Mouse (Mus musculus) CH12.LX (cell line): ENCODE measurements around the gene Hba-a2. TPM values are rescaled to one million over a fixed set of nuclear protein-coding genes. Genes with fewer than 3 reads are reported as not detected.
A peak's percentile ranks its signal among the peaks of the same experiment; 100 is the strongest.

Experiments used
- DNase-seq: peaks from one replicate; pipeline ENCODE4 v3.0.0-alpha.2; 2013; ENCODE audit errors: extremely low read depth
- H3K27ac ChIP-seq: 2 replicates; pipeline ENCODE4 v1.5.1; 2012; ENCODE audit warnings: low read depth, mild to moderate bottlenecking, control low read depth, moderate library complexity; ENCODE audit not compliant: insufficient read depth
- H3K27me3 ChIP-seq: replicated peaks from 2 replicates; pipeline ENCODE3; 2012; ENCODE audit warnings: inconsistent platforms
- H3K36me3 ChIP-seq, 2 experiments: replicated peaks in 1 of 2; 2 replicates each; pipeline versions ENCODE3 to v1.6.1; 2012; ENCODE audit warnings: inconsistent platforms in 1 of 2, low read length in 1 of 2, mild to moderate bottlenecking in 1 of 2, mixed read lengths in 1 of 2, moderate library complexity in 1 of 2; ENCODE audit not compliant: control insufficient read depth in 1 of 2, insufficient read depth in 1 of 2
- H3K4me1 ChIP-seq, 2 experiments: 2 replicates each; pipeline ENCODE4 v1.6.1; 2012; ENCODE audit warnings: inconsistent platforms in 1 of 2, moderate library complexity in 1 of 2; ENCODE audit not compliant: insufficient read depth in 2 of 2, control insufficient read depth in 1 of 2
- H3K4me2 ChIP-seq: 2 replicates; pipeline ENCODE4 v1.6.1; 2012; ENCODE audit warnings: low read depth, mild to moderate bottlenecking, control low read depth; ENCODE audit not compliant: poor library complexity, insufficient read depth, severe bottlenecking
- H3K4me3 ChIP-seq, 3 experiments: fragments of 150-350 bp in 1 of 3; sonication (generic) in 1 of 3; replicated peaks in 1 of 3; 2 replicates each; pipeline versions ENCODE3 to v1.5.1; 2011 to 2012; ENCODE audit warnings: low read depth in 2 of 3, low read length in 2 of 3, mild to moderate bottlenecking in 2 of 3, moderate library complexity in 2 of 3, control low read depth in 1 of 3, improper control_type of control experiment in 1 of 3, inconsistent platforms in 1 of 3, mixed read lengths in 1 of 3; ENCODE audit not compliant: poor library complexity in 1 of 3
- H3K79me2 ChIP-seq: replicated peaks from 2 replicates; pipeline ENCODE4 v1.6.1; 2012; ENCODE audit warnings: mild to moderate bottlenecking, moderate library complexity; ENCODE audit not compliant: control insufficient read depth, poor library complexity, insufficient read depth, severe bottlenecking; ENCODE audit errors: extremely low read depth
- H3K9ac ChIP-seq: 2 replicates; pipeline ENCODE4 v1.6.1; 2012; ENCODE audit warnings: low read depth, mild to moderate bottlenecking, control low read depth, moderate library complexity; ENCODE audit not compliant: insufficient read depth
- H3K9me3 ChIP-seq: replicated peaks from 2 replicates; pipeline ENCODE3; 2012; ENCODE audit warnings: low read length, inconsistent platforms, mixed read lengths
- BHLHE40 ChIP-seq: IDR thresholded peaks from 2 replicates; pipeline ENCODE4 v1.6.1; 2011; ENCODE audit warnings: mild to moderate bottlenecking, low read depth, low read length, improper control_type of control experiment
- CTCF ChIP-seq, 2 experiments: IDR thresholded peaks in 1 of 2; conservative IDR thresholded peaks in 1 of 2; 2 replicates each; pipeline ENCODE4 v1.5.1; 2011 to 2012; ENCODE audit warnings: low read depth in 2 of 2, low read length in 2 of 2, improper control_type of control experiment in 1 of 2, inconsistent platforms in 1 of 2, mild to moderate bottlenecking in 1 of 2, moderate library complexity in 1 of 2
- ELF1 ChIP-seq: IDR thresholded peaks from 2 replicates; pipeline ENCODE4 v1.6.1; 2014; ENCODE audit warnings: low read depth, mild to moderate bottlenecking, inconsistent platforms, low read length, improper control_type of control experiment
- EP300 ChIP-seq: IDR thresholded peaks from 2 replicates; pipeline ENCODE4 v1.6.1; 2011; ENCODE audit warnings: low read length, improper control_type of control experiment
- ETS1 ChIP-seq: conservative IDR thresholded peaks from 2 replicates; pipeline ENCODE4 v1.6.1; 2012; ENCODE audit warnings: low read depth, mild to moderate bottlenecking, inconsistent platforms, low read length, improper control_type of control experiment, moderate library complexity
- GABPA ChIP-seq: IDR thresholded peaks from 2 replicates; pipeline ENCODE4 v1.6.1; 2012; ENCODE audit warnings: low read depth, low read length, improper control_type of control experiment, inconsistent platforms; ENCODE audit not compliant: insufficient replicate concordance
- HCFC1 ChIP-seq: IDR thresholded peaks from 2 replicates; pipeline ENCODE4 v1.6.1; 2012; ENCODE audit warnings: low read depth, mild to moderate bottlenecking, inconsistent platforms, low read length, improper control_type of control experiment
- IRF4 ChIP-seq: IDR thresholded peaks from 2 replicates; pipeline ENCODE4 v1.6.1; 2014; ENCODE audit warnings: low read depth, mild to moderate bottlenecking, inconsistent platforms, low read length, improper control_type of control experiment
- JUN ChIP-seq: IDR thresholded peaks from 2 replicates; pipeline ENCODE4 v1.6.1; 2011; ENCODE audit warnings: low read depth, mild to moderate bottlenecking, low read length, improper control_type of control experiment, moderate library complexity; ENCODE audit not compliant: insufficient read depth
- JUND ChIP-seq: conservative IDR thresholded peaks from 2 replicates; pipeline ENCODE4 v1.6.1; 2011; ENCODE audit warnings: low read depth, low read length, improper control_type of control experiment
- MAX ChIP-seq: IDR thresholded peaks from 2 replicates; pipeline ENCODE4 v1.6.1; 2011; ENCODE audit warnings: low read length, improper control_type of control experiment
- MAZ ChIP-seq: IDR thresholded peaks from 2 replicates; pipeline ENCODE4 v1.6.1; 2012; ENCODE audit warnings: low read depth, mild to moderate bottlenecking, inconsistent platforms, low read length, improper control_type of control experiment, moderate library complexity
- NELFE ChIP-seq: IDR thresholded peaks from 2 replicates; pipeline ENCODE4 v1.6.1; 2011; ENCODE audit warnings: low read depth, low read length, improper control_type of control experiment
- POLR2AphosphoS2 ChIP-seq: IDR thresholded peaks from 2 replicates; pipeline ENCODE4 v1.6.1; 2011; ENCODE audit warnings: low read depth, low read length, improper control_type of control experiment
- RAD21 ChIP-seq: IDR thresholded peaks from 2 replicates; pipeline ENCODE4 v1.6.1; 2011; ENCODE audit warnings: low read depth, mild to moderate bottlenecking, low read length, improper control_type of control experiment, moderate library complexity
- SMC3 ChIP-seq: IDR thresholded peaks from 2 replicates; pipeline ENCODE4 v1.6.1; 2011; ENCODE audit warnings: low read depth, low read length, improper control_type of control experiment
- TCF12 ChIP-seq: IDR thresholded peaks from 2 replicates; pipeline ENCODE4 v1.6.1; 2014; ENCODE audit warnings: low read depth, mild to moderate bottlenecking, inconsistent platforms, low read length, improper control_type of control experiment
- USF1 ChIP-seq: IDR thresholded peaks from 2 replicates; pipeline ENCODE4 v1.6.1; 2014; ENCODE audit warnings: low read depth, mild to moderate bottlenecking, inconsistent platforms, low read length, improper control_type of control experiment
- USF2 ChIP-seq: conservative IDR thresholded peaks from 2 replicates; pipeline ENCODE4 v1.6.1; 2011; ENCODE audit warnings: low read depth, low read length, improper control_type of control experiment
- ZKSCAN1 ChIP-seq: IDR thresholded peaks from 2 replicates; pipeline ENCODE4 v1.6.1; 2012; ENCODE audit warnings: low read depth, inconsistent platforms, low read length, improper control_type of control experiment, borderline replicate concordance
- ZMIZ1 ChIP-seq: IDR thresholded peaks from 2 replicates; pipeline ENCODE4 v1.6.1; 2012; ENCODE audit warnings: low read depth, mild to moderate bottlenecking, inconsistent platforms, low read length, improper control_type of control experiment
- dilution Hi-C: fragments of 300-500 bp; cut with MboI; formaldehyde crosslinking; loops from 2 replicates; pipeline ENCODE4 v1.14.3; 2020; ENCODE audit warnings: low sequenced_read_pairs; ENCODE audit not compliant: extremely low pct_unique_long_range_greater_than_20kb, extremely low pct_ligation_motif_present
- in situ Hi-C: fragments of 300-500 bp; cut with MboI; formaldehyde crosslinking; loops from 3 replicates; pipeline ENCODE4 v1.14.3; 2019; ENCODE audit warnings: low sequenced_read_pairs, low pct_ligation_motif_present, low pct_unique_long_range_greater_than_20kb, mixed read lengths
- polyA plus RNA-seq: library from polyadenylated mRNA; unstranded; fragments of >175 nt; gene quantifications from 2 replicates; pipeline ENCODE4 v1.2.1, GENCODE M21; 2012; ENCODE audit warnings: low read depth; ENCODE audit not compliant: insufficient read length
- total RNA-seq, 2 experiments: library from RNA; depleted of rRNA; stranded (reverse); fragments of 300-350 nt in 1 of 2; fragments of >200 nt in 1 of 2; gene quantifications; 2 replicates each; pipeline ENCODE4 v1.2.3; 2012 to 2014

Gene Hba-a2
- total and polyA plus RNA-seq, 3 experiments, result 2.9 to 10.3 (median 4.6) TPM

DNA sequence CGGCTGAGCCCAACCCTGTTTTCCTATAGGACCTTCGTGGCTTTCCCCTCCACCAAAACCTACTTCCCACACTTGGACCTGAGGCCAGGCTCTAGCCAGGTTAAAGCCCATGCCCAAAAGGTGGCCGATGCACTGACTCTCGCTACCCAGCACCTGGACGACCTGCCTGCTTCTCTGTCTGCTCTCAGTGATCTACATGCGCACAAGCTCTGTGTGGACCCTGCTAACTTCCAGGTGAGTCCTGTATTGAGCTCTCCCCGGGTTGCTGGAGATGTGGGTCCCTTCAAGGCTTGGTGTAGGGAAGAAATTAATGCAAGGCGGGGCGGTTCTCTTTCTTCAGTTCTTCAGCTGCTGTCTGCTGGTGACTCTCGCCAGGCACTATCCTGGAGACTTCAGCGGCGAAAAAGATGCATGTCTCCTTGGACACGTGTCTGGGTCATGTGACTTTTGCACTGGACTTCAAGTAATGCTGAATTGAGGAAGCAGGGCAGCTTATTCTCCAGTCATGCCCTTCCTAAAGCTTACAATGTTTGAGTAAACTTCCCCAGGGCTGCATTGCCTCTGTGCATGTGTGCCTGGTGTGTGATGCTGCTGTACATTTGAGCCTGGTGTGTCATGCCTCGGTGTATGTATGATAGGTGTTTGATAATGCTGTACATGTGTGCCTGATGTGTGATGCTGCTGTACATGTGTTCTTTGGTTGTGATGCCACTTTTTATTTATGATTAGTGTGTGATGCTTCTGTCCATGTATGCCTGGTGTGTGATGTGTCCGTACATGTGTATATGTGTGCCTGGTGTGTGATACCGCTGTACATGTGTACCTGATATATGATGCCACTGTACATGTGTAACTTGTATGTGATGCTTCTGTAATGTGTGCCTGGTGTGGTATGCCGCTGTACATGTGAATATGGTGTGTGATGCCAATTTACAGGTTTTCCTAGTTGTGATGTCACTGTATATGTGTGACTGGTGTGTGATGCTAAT is 4.3 kb downstream of the Hba-a2 start:
- no peak overlapping the region for H3K27ac ChIP-seq
- dilution Hi-C loops, result no loop called here

DNA sequence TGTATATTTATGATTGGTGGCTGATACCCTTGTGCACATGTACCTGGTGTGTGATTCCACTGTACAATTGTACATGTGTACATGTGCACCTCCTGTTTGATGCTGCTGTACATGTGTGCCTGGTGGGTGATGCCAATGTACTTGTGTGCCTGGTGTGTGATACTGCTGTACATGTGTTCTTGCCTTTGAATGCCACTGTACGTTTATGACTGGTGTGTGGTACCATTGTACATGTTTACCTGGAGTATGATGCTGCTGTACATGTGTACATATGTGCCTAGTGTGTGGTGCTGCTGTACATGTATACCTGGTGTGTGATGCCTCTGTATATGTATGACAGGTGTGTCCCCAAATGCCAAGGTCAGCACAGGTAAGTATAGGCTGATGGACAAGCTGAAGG is 5.2 kb downstream of the Hba-a2 start:
- in situ Hi-C loops, result loop anchor here (10.0 to 25.0 kb wide), 2 partner anchors 117 to 314 kb away; no protein-coding TSS in a partner anchor
- dilution Hi-C loops, result no loop called here
- H3K4me3 ChIP-seq, result no peak overlapping the region
- H3K9ac ChIP-seq, result no peak overlapping the region
- no peaks in the 10 kb centered on the region for H3K79me2 ChIP-seq
- DNase-seq, result no peak
- peaks cover 21% of the 10 kb centered on the region for H3K27me3 ChIP-seq
- TF ChIP-seq BHLHE40 (no peak), ETS1 (no peak), JUN (no peak), IRF4 (no peak), EP300 (no peak), HCFC1 (no peak), ZKSCAN1 (no peak), MAX (no peak), SMC3 (no peak), MAZ (no peak), ZMIZ1 (no peak), POLR2AphosphoS2 (no peak), CTCF (conservative IDR thresholded peaks at IDR 0.05 in 1 of 2, IDR thresholded peaks at IDR 0.05 in 1 of 2; ENCODE audit: low read depth in 2 of 2, low read length in 2 of 2) (no peak), ELF1 (no peak), RAD21 (no peak), TCF12 (no peak), JUND (no peak), NELFE (no peak), GABPA (no peak)
- no peak overlapping the region for H3K4me2 ChIP-seq
- no peaks in the 10 kb centered on the region for H3K9me3 ChIP-seq
- 0 out of 4 replicates have a peak, but pooled peaks cover 0 to 5% of the 10 kb centered on the region in 2 experiments for H3K4me1 ChIP-seq
- H3K27ac ChIP-seq, result no peak overlapping the region
- H3K36me3 ChIP-seq, result no peaks in the 10 kb centered on the region

More for the DNA sequence above, 4.3 kb downstream of the Hba-a2 start:
- Histone ChIP-seq H3K36me3 (no peaks in the 10 kb centered on the region), H3K9me3 (no peaks in the 10 kb centered on the region), H3K4me3 (no peak overlapping the region), H3K79me2 (no peaks in the 10 kb centered on the region), H3K9ac (no peak overlapping the region), H3K4me1 (peaks cover 0 to 5% of the 10 kb centered on the region in 2 experiments; a peak in 1 of 4 replicates), H3K4me2 (peak overlapping the region; percentile 10; the same call in 1 of the 2 replicates), H3K27me3 (peaks cover 19% of the 10 kb centered on the region)
- TF ChIP-seq USF2 (peak; percentile 55), IRF4 (no peak), MAX (0 out of 2 replicates have a peak, but pooled peaks have one; percentile 16), USF1 (peak; percentile 43; the same call in 1 of the 2 replicates)
- DNase-seq, result no peak
- in situ Hi-C loops, result loop anchor here (10.0 to 25.0 kb wide), 2 partner anchors 116 to 313 kb away; no protein-coding TSS in a partner anchor
